Comparison of ENCODE assay signal across 8 mouse cellular contexts in genomic region chr15:79242574-79243233, GRCm38 (mm10). TPM values are rescaled to one million over a fixed set of nuclear protein-coding genes. Genes with fewer than 3 reads are reported as not detected.
DNase-seq lines count a peak whose midpoint lies in the region; ATAC-seq and TF ChIP-seq lines count a peak whose summit lies in the region.

No protein-coding gene starts in this region.

- TF ChIP-seq CTCF in kidney, adult 2 months (conservative IDR thresholded peaks at IDR 0.05; ENCODE audit: insufficient read depth, insufficient read length, low read depth, low read length): no peak

- no peak for TF ChIP-seq POLR2A in kidney, adult 2 months (IDR thresholded peaks at IDR 0.05; ENCODE audit: low read depth, low read length)

- H3K36me3 ChIP-seq in kidney, embryonic 14.5 days (ENCODE audit: control insufficient read depth, insufficient read depth, low read length): peaks cover 69% of the 10 kb centered on the region
- no peaks in the 10 kb centered on the region for H3K36me3 ChIP-seq in kidney, adult 2 months (ENCODE audit: control insufficient read depth, insufficient read depth, low read length)
- H3K36me3 ChIP-seq in embryonic facial prominence, embryonic 14.5 days (ENCODE audit: control insufficient read depth, insufficient read depth, low read length): peaks cover 70% of the 10 kb centered on the region
- peaks cover 65% of the 10 kb centered on the region for H3K36me3 ChIP-seq in intestine, embryonic 14.5 days (ENCODE audit: control insufficient read depth, insufficient read depth, low read length)
- peaks cover 83% of the 10 kb centered on the region for H3K36me3 ChIP-seq in midbrain, embryonic 14.5 days (ENCODE audit: control insufficient read depth, insufficient read depth, low read length)

- H3K4me1 ChIP-seq in kidney, embryonic 14.5 days (ENCODE audit: control insufficient read depth, insufficient read depth, low read length): peaks cover 2% of the 10 kb centered on the region; the same call in 1 of the 2 replicates
- peaks cover 4% of the 10 kb centered on the region; the same call in 1 of the 2 replicates for H3K4me1 ChIP-seq in kidney, adult 2 months (ENCODE audit: control insufficient read depth, insufficient read depth, low read length)
- H3K4me1 ChIP-seq in embryonic facial prominence, embryonic 14.5 days (ENCODE audit: control insufficient read depth, insufficient read depth, low read length): no peaks in the 10 kb centered on the region
- H3K4me1 ChIP-seq in intestine, embryonic 14.5 days (replicated peaks; ENCODE audit: control insufficient read depth, insufficient read depth, low read length): peaks cover 3% of the 10 kb centered on the region; the same call in 1 of the 2 replicates
- H3K4me1 ChIP-seq in midbrain, embryonic 14.5 days (ENCODE audit: control insufficient read depth, insufficient read depth, low read length): 0 out of 2 replicates have a peak, but pooled peaks cover 3% of the 10 kb centered on the region

- no peak for DNase-seq in kidney, adult 2 months
- no peak for DNase-seq in embryonic facial prominence, embryonic 14.5 days (ENCODE audit: low spot score)
- no peak for DNase-seq in intestine, embryonic 14.5 days (ENCODE audit: low spot score)
- no peak for DNase-seq in midbrain, embryonic 14.5 days
- no peak for DNase-seq in embryo, embryonic 9.5 days (ENCODE audit: extremely low spot score)
- DNase-seq in adrenal gland, postnatal 36 days: no peak
- no peak for DNase-seq in layer of hippocampus, adult 11-12 months (ENCODE audit: low spot score)

- no peak overlapping the region for H3K4me3 ChIP-seq in kidney, embryonic 14.5 days (ENCODE audit: low read length)
- H3K4me3 ChIP-seq in kidney, adult 2 months (ENCODE audit: insufficient read depth, low read depth, low read length): no peak overlapping the region
- H3K4me3 ChIP-seq in embryonic facial prominence, embryonic 14.5 days (ENCODE audit: low read depth, low read length): no peak overlapping the region
- no peak overlapping the region for H3K4me3 ChIP-seq in intestine, embryonic 14.5 days (ENCODE audit: low read depth, low read length)
- H3K4me3 ChIP-seq in midbrain, embryonic 14.5 days (replicated peaks; ENCODE audit: low read depth, low read length): no peak overlapping the region

- no peak overlapping the region for H3K27ac ChIP-seq in kidney, embryonic 14.5 days (ENCODE audit: low read depth, low read length)
- H3K27ac ChIP-seq in kidney, adult 2 months (ENCODE audit: insufficient read depth, low read depth, low read length): no peak overlapping the region
- 0 out of 2 replicates have a peak overlapping the region, but pooled peaks have one; percentile 21 for H3K27ac ChIP-seq in embryonic facial prominence, embryonic 14.5 days (replicated peaks; ENCODE audit: low read depth, low read length)
- no peak overlapping the region for H3K27ac ChIP-seq in intestine, embryonic 14.5 days (ENCODE audit: low read depth)
- H3K27ac ChIP-seq in midbrain, embryonic 14.5 days (replicated peaks; ENCODE audit: low read depth, low read length): no peak overlapping the region

- ATAC-seq in kidney, embryonic 14.5 days (ENCODE audit: low FRiP score, low TSS enrichment): peak; percentile 44
- ATAC-seq in embryonic facial prominence, embryonic 14.5 days (ENCODE audit: low read depth): peak; percentile 17
- peak; percentile 54 for ATAC-seq in intestine, embryonic 14.5 days (replicated peaks; ENCODE audit: low FRiP score, low TSS enrichment, low read depth)
- ATAC-seq in midbrain, embryonic 14.5 days (ENCODE audit: low FRiP score, low TSS enrichment): peak; percentile 6; the same call in 1 of the 2 replicates

- H3K9ac ChIP-seq in kidney, embryonic 14.5 days (ENCODE audit: low read depth, low read length): no peak overlapping the region
- H3K9ac ChIP-seq in embryonic facial prominence, embryonic 14.5 days (ENCODE audit: low read depth, low read length): no peak overlapping the region; the same call in 1 of the 2 replicates
- H3K9ac ChIP-seq in intestine, embryonic 14.5 days (ENCODE audit: low read length): no peak overlapping the region
- H3K9ac ChIP-seq in midbrain, embryonic 14.5 days (replicated peaks; ENCODE audit: low read length): no peak overlapping the region

- no peaks in the 10 kb centered on the region for H3K27me3 ChIP-seq in kidney, embryonic 14.5 days (ENCODE audit: control insufficient read depth, insufficient read depth, low read length)
- H3K27me3 ChIP-seq in kidney, adult 2 months (replicated peaks; ENCODE audit: control insufficient read depth, insufficient read depth, low read length): no peaks in the 10 kb centered on the region
- H3K27me3 ChIP-seq in embryonic facial prominence, embryonic 14.5 days (replicated peaks; ENCODE audit: control insufficient read depth, insufficient read depth, low read length): no peaks in the 10 kb centered on the region
- H3K27me3 ChIP-seq in intestine, embryonic 14.5 days (replicated peaks; ENCODE audit: control insufficient read depth, insufficient read depth, low read length): no peaks in the 10 kb centered on the region
- no peaks in the 10 kb centered on the region for H3K27me3 ChIP-seq in midbrain, embryonic 14.5 days (ENCODE audit: control insufficient read depth, insufficient read depth, low read length)

- H3K9me3 ChIP-seq in kidney, embryonic 14.5 days (ENCODE audit: control insufficient read depth, low read length): no peaks in the 10 kb centered on the region
- H3K9me3 ChIP-seq in embryonic facial prominence, embryonic 14.5 days (ENCODE audit: control insufficient read depth, low read length): no peaks in the 10 kb centered on the region
- H3K9me3 ChIP-seq in intestine, embryonic 14.5 days (ENCODE audit: control insufficient read depth, low read length): no peaks in the 10 kb centered on the region
- no peaks in the 10 kb centered on the region for H3K9me3 ChIP-seq in midbrain, embryonic 14.5 days (ENCODE audit: control insufficient read depth, low read length)

- no peak overlapping the region for H3K4me2 ChIP-seq in kidney, embryonic 14.5 days (replicated peaks; ENCODE audit: low read depth, low read length)
- H3K4me2 ChIP-seq in embryonic facial prominence, embryonic 14.5 days (ENCODE audit: low read depth, low read length): no peak overlapping the region
- no peak overlapping the region for H3K4me2 ChIP-seq in intestine, embryonic 14.5 days (ENCODE audit: low read length)
- no peak overlapping the region for H3K4me2 ChIP-seq in midbrain, embryonic 14.5 days (ENCODE audit: low read length)

- WGBS in kidney, embryonic 14.5 days: 74% methylated on average over 13 of the region's 13 CpGs
- 65% methylated on average over 13 of the region's 13 CpGs for WGBS in kidney, adult 2 months
- 67% methylated on average over 13 of the region's 13 CpGs for WGBS in embryonic facial prominence, embryonic 14.5 days
- 77% methylated on average over 13 of the region's 13 CpGs for WGBS in intestine, embryonic 14.5 days
- 73% methylated on average over 13 of the region's 13 CpGs for WGBS in midbrain, embryonic 14.5 days

RNA-seq across cellular contexts. Expression of gene Slc16a8, which starts 11.9 kb away (rescaled TPM):
- polyA plus RNA-seq in kidney, embryonic 14.5 days (2014; fragmentation: Nextera tagmentation; extraction: Ambion mirVana): 0.39 and 0.50 TPM in 2 replicates
- polyA plus RNA-seq in kidney, adult 2 months (2012; rRNA removed): 0.23 and 0.49 TPM in 2 replicates
- polyA plus RNA-seq in embryonic facial prominence, embryonic 14.5 days (2014; fragmentation: Nextera tagmentation; extraction: Ambion mirVana): 0.28 and 0.29 TPM in 2 replicates
- polyA plus RNA-seq in intestine, embryonic 14.5 days (2014; fragmentation: Nextera tagmentation; extraction: Ambion mirVana): 0.13 and 0.19 TPM in 2 replicates
- 0.28 and 0.34 TPM in 2 replicates for polyA plus RNA-seq in midbrain, embryonic 14.5 days (2014; fragmentation: Nextera tagmentation; extraction: Ambion mirVana)
- not detected for total RNA-seq in adrenal gland, postnatal 36 days (2021)

RNA-seq across cellular contexts. Expression of gene Gm49486, which starts 13.5 kb away (rescaled TPM):
- 0.21 and 0.61 TPM in 2 replicates for polyA plus RNA-seq in kidney, embryonic 14.5 days (2014; fragmentation: Nextera tagmentation; extraction: Ambion mirVana)
- polyA plus RNA-seq in kidney, adult 2 months (2012; rRNA removed): 0.04 and 0.11 TPM in 2 replicates
- polyA plus RNA-seq in embryonic facial prominence, embryonic 14.5 days (2014; fragmentation: Nextera tagmentation; extraction: Ambion mirVana): 1.1 TPM in 2 replicates
- 0.30 and 0.58 TPM in 2 replicates for polyA plus RNA-seq in intestine, embryonic 14.5 days (2014; fragmentation: Nextera tagmentation; extraction: Ambion mirVana)
- polyA plus RNA-seq in midbrain, embryonic 14.5 days (2014; fragmentation: Nextera tagmentation; extraction: Ambion mirVana): 1.6 TPM in 2 replicates
- total RNA-seq in adrenal gland, postnatal 36 days (2021): under 1 TPM in 1 of 2 experiments, not detected in 1; 0.13 TPM

RNA-seq across cellular contexts. Expression of gene Pick1, which starts 13.7 kb away (rescaled TPM):
- polyA plus RNA-seq in kidney, embryonic 14.5 days (2014; fragmentation: Nextera tagmentation; extraction: Ambion mirVana): 25.8 and 31.4 TPM in 2 replicates
- 29.8 and 31.4 TPM in 2 replicates for polyA plus RNA-seq in kidney, adult 2 months (2012; rRNA removed)
- 18.1 and 21.3 TPM in 2 replicates for polyA plus RNA-seq in embryonic facial prominence, embryonic 14.5 days (2014; fragmentation: Nextera tagmentation; extraction: Ambion mirVana)
- 28.3 and 30.1 TPM in 2 replicates for polyA plus RNA-seq in intestine, embryonic 14.5 days (2014; fragmentation: Nextera tagmentation; extraction: Ambion mirVana)
- polyA plus RNA-seq in midbrain, embryonic 14.5 days (2014; fragmentation: Nextera tagmentation; extraction: Ambion mirVana): 47.7 and 74.3 TPM in 2 replicates
- total RNA-seq in adrenal gland, postnatal 36 days (2021): 10 to 100 TPM; 17.7 to 18.1 TPM

RNA-seq across cellular contexts. Expression of gene Baiap2l2, which starts 42.6 kb away (rescaled TPM):
- 6.1 and 10.3 TPM in 2 replicates for polyA plus RNA-seq in kidney, embryonic 14.5 days (2014; fragmentation: Nextera tagmentation; extraction: Ambion mirVana)
- polyA plus RNA-seq in kidney, adult 2 months (2012; rRNA removed): 113 and 170 TPM in 2 replicates
- polyA plus RNA-seq in embryonic facial prominence, embryonic 14.5 days (2014; fragmentation: Nextera tagmentation; extraction: Ambion mirVana): 5.6 and 6.9 TPM in 2 replicates
- 4.8 and 9.4 TPM in 2 replicates for polyA plus RNA-seq in intestine, embryonic 14.5 days (2014; fragmentation: Nextera tagmentation; extraction: Ambion mirVana)
- 1.9 and 2.0 TPM in 2 replicates for polyA plus RNA-seq in midbrain, embryonic 14.5 days (2014; fragmentation: Nextera tagmentation; extraction: Ambion mirVana)
- total RNA-seq in adrenal gland, postnatal 36 days (2021): not detected
